Mouse (Mus musculus) ES-Bruce4 (cell line): ENCODE results near the gene Plvap. TPM values are rescaled to one million over a fixed set of nuclear protein-coding genes. Genes with fewer than 3 reads are reported as not detected.
A peak's percentile ranks its signal among the peaks of the same experiment; 100 is the strongest.

Source experiments
- H3K27ac ChIP-seq: 2 replicates; pipeline ENCODE4 v1.5.1; 2012; ENCODE audit warnings: low read length, inconsistent platforms; ENCODE audit not compliant: insufficient read depth
- H3K27me3 ChIP-seq: 2 replicates; pipeline ENCODE4 v1.6.1; 2012; ENCODE audit warnings: mild to moderate bottlenecking, low read length, inconsistent platforms; ENCODE audit not compliant: control insufficient read depth, poor library complexity, insufficient read depth, severe bottlenecking
- H3K36me3 ChIP-seq: 2 replicates; pipeline ENCODE4 v1.6.1; 2012; ENCODE audit warnings: inconsistent platforms, mild to moderate bottlenecking, low read length, moderate library complexity; ENCODE audit not compliant: control insufficient read depth, poor library complexity, insufficient read depth, severe bottlenecking
- H3K4me1 ChIP-seq: one replicate; pipeline ENCODE4 v1.8.1; 2011; ENCODE audit warnings: low read length; ENCODE audit not compliant: control insufficient read depth, insufficient read depth
- H3K4me3 ChIP-seq: 2 replicates; pipeline ENCODE4 v1.5.1; 2011; ENCODE audit warnings: low read depth, mild to moderate bottlenecking, low read length
- H3K9ac ChIP-seq: 2 replicates; pipeline ENCODE4 v1.6.1; 2012; ENCODE audit warnings: low read depth, mild to moderate bottlenecking, inconsistent platforms; ENCODE audit not compliant: poor library complexity, severe bottlenecking
- H3K9me3 ChIP-seq: replicated peaks from 2 replicates; pipeline ENCODE4 v1.6.1; 2012; ENCODE audit warnings: mild to moderate bottlenecking, low read length, inconsistent platforms; ENCODE audit not compliant: control insufficient read depth, poor library complexity, insufficient read depth, severe bottlenecking
- CTCF ChIP-seq: IDR thresholded peaks from one replicate; pipeline ENCODE4 v1.8.1; 2011; ENCODE audit warnings: low read depth, low read length
- EP300 ChIP-seq: IDR thresholded peaks from 2 replicates; pipeline ENCODE4 v1.6.1; 2011; ENCODE audit warnings: low read depth, low read length; ENCODE audit not compliant: insufficient read depth
- POLR2A ChIP-seq: IDR thresholded peaks from one replicate; pipeline ENCODE4 v1.8.1; 2011; ENCODE audit warnings: low read length; ENCODE audit not compliant: insufficient read depth
- polyA plus RNA-seq: library from polyadenylated mRNA; stranded (reverse); fragments of >200 nt; gene quantifications from 2 replicates; pipeline ENCODE4 v1.2.4, GENCODE M21; 2011; ENCODE audit warnings: low read depth; ENCODE audit not compliant: missing spikeins, insufficient read depth, insufficient read length

Plvap gene
- polyA plus RNA-seq, 1 experiment, result 4.4 TPM

DNA sequence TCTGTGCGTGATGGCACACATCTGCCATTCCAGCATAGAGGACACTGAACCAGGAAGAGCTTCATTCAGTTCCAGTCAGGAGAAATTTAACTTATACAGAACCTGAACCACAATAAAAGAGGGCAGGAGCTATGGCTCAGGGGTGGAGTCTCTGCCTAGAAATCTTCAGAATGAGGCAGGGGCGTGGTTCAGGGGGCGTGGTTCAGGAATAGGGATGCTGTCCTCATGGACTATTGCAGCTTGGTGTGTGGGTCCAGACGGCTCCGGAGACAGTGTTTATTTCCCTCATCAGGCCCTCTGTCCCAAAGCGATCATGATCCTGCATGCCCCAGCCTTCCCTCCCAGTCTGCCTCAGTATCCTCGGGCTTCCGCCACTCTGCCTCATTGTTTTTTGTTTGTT is 56.9 kb downstream of the Plvap start:
- no peak overlapping the region for H3K4me3 ChIP-seq
- no peak overlapping the region for H3K27ac ChIP-seq
- H3K9me3 ChIP-seq, result peaks cover 4% of the 10 kb centered on the region; the same call in 1 of the 2 replicates
- H3K9ac ChIP-seq, result no peak overlapping the region
- peaks cover 8% of the 10 kb centered on the region for H3K4me1 ChIP-seq
- no peaks in the 10 kb centered on the region for H3K27me3 ChIP-seq
- TF ChIP-seq EP300, result no peak
- no peak for TF ChIP-seq POLR2A
- no peak for TF ChIP-seq CTCF
- H3K36me3 ChIP-seq, result no peaks in the 10 kb centered on the region

- H3K27ac ChIP-seq, result no peak overlapping the region
- peaks cover 5% of the 10 kb centered on the region for H3K4me1 ChIP-seq
- H3K27me3 ChIP-seq, result no peaks in the 10 kb centered on the region
- H3K4me3 ChIP-seq, result no peak overlapping the region
- H3K9ac ChIP-seq, result no peak overlapping the region
- no peaks in the 10 kb centered on the region for H3K36me3 ChIP-seq
- H3K9me3 ChIP-seq, result peaks cover 22% of the 10 kb centered on the region
- TF ChIP-seq EP300 (no peak), CTCF (no peak), POLR2A (no peak)
These were observed 58.9 kb downstream of the Plvap start for GRCm38 (mm10) chr8:71452669-71453068.

DNA sequence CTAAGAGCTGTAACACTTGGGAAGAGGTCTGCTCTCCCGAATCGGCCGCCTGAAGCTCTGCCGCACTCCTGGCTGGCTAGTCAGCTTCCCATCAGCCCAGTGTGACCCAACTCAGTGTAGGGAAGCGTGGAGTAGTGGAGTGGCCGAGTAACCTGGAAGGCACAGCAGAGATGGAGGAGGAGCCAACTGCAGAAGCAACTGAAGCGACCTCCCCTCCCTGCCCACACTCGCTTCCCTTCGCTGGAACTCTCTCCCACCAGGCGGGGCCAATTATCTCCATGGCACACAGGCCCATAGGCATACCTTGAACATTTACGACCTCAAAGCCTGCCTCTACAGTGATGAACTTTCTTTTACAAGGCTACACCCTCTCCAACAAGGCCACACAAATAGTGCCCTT is 59.8 kb downstream of the Plvap start:
- no peak overlapping the region for H3K27ac ChIP-seq
- H3K4me1 ChIP-seq, result peaks cover 3% of the 10 kb centered on the region
- TF ChIP-seq EP300 (no peak), POLR2A (no peak), CTCF (no peak)
- H3K9me3 ChIP-seq, result peaks cover 27% of the 10 kb centered on the region
- H3K36me3 ChIP-seq, result no peaks in the 10 kb centered on the region
- no peak overlapping the region for H3K9ac ChIP-seq
- H3K27me3 ChIP-seq, result no peaks in the 10 kb centered on the region
- peak overlapping the region; percentile 5 for H3K4me3 ChIP-seq

- no peak for TF ChIP-seq CTCF
- TF ChIP-seq POLR2A, result no peak
- TF ChIP-seq EP300, result peak; percentile 86
- peaks cover 3% of the 10 kb centered on the region for H3K4me1 ChIP-seq
- no peak overlapping the region for H3K27ac ChIP-seq
- no peaks in the 10 kb centered on the region for H3K27me3 ChIP-seq
- peaks cover 32% of the 10 kb centered on the region for H3K9me3 ChIP-seq
- H3K9ac ChIP-seq, result no peak overlapping the region
- H3K4me3 ChIP-seq, result peak overlapping the region; percentile 18; the same call in 1 of the 2 replicates
- no peaks in the 10 kb centered on the region for H3K36me3 ChIP-seq
These were observed 60.2 kb downstream of the Plvap start for GRCm38 (mm10) chr8:71451337-71451736.

Other genes with a start within 250 kb of the Plvap start
- gene Myo9b, start 239.0 kb downstream of the Plvap start, polyA plus RNA-seq, result 37.3 and 39.0 TPM in 2 replicates
- 30.7 and 34.3 TPM in 2 replicates for gene Haus8, start 238.8 kb downstream of the Plvap start, polyA plus RNA-seq
- gene Use1, start 144.9 kb downstream of the Plvap start, polyA plus RNA-seq, result 63.2 and 68.7 TPM in 2 replicates
- gene Ocel1, start 140.5 kb downstream of the Plvap start, polyA plus RNA-seq, result 1.9 and 3.2 TPM in 2 replicates
- gene Nr2f6, start 129.8 kb downstream of the Plvap start, polyA plus RNA-seq, result 23.0 and 23.9 TPM in 2 replicates
- gene Ushbp1, start 116.0 kb downstream of the Plvap start, polyA plus RNA-seq, result not detected in 2 replicates
- 82.0 and 102 TPM in 2 replicates for gene Babam1, start 114.9 kb downstream of the Plvap start, polyA plus RNA-seq
- 10.9 and 11.2 TPM in 2 replicates for gene Ankle1, start 105.7 kb downstream of the Plvap start, polyA plus RNA-seq
- 10.1 and 13.7 TPM in 2 replicates for gene Abhd8, start 48.1 kb downstream of the Plvap start, polyA plus RNA-seq
- 68.1 and 77.0 TPM in 2 replicates for gene Mrpl34, start 46.8 kb downstream of the Plvap start, polyA plus RNA-seq
- gene Dda1, start 42.6 kb downstream of the Plvap start, polyA plus RNA-seq, result 37.5 and 38.2 TPM in 2 replicates
- 7.0 and 7.1 TPM in 2 replicates for gene Ano8, start 25.8 kb downstream of the Plvap start, polyA plus RNA-seq
- gene Gtpbp3, start 23.6 kb downstream of the Plvap start, polyA plus RNA-seq, result 14.8 and 16.3 TPM in 2 replicates
- 4.3 and 4.9 TPM in 2 replicates for gene Ccdc194, start 14.0 kb upstream of the Plvap start, polyA plus RNA-seq
- 207 and 235 TPM in 2 replicates for gene Bst2, start 25.7 kb upstream of the Plvap start, polyA plus RNA-seq
- gene Mvb12a, start 31.2 kb upstream of the Plvap start, polyA plus RNA-seq, result 72.6 and 74.1 TPM in 2 replicates
- 2.2 and 2.4 TPM in 2 replicates for gene Tmem221, start 47.1 kb upstream of the Plvap start, polyA plus RNA-seq
- gene Nxnl1, start 54.8 kb upstream of the Plvap start, polyA plus RNA-seq, result not detected in 2 replicates
- gene Slc27a1, start 57.1 kb upstream of the Plvap start, polyA plus RNA-seq, result 21.8 and 27.3 TPM in 2 replicates
- 57.2 and 65.6 TPM in 2 replicates for gene Pgls, start 80.4 kb upstream of the Plvap start, polyA plus RNA-seq
- gene Fam129c, start 85.9 kb upstream of the Plvap start, polyA plus RNA-seq, result 6.4 and 9.0 TPM in 2 replicates
- gene Colgalt1, start 99.2 kb upstream of the Plvap start, polyA plus RNA-seq, result 83.2 and 85.2 TPM in 2 replicates
- gene Unc13a, start 160.0 kb upstream of the Plvap start, polyA plus RNA-seq, result 3.8 and 6.3 TPM in 2 replicates
- 8.0 and 9.7 TPM in 2 replicates for gene Jak3, start 164.5 kb upstream of the Plvap start, polyA plus RNA-seq
- gene Insl3, start 177.5 kb upstream of the Plvap start, polyA plus RNA-seq, result 1.3 and 3.7 TPM in 2 replicates
- 1.8 and 2.0 TPM in 2 replicates for gene B3gnt3, start 190.0 kb upstream of the Plvap start, polyA plus RNA-seq
- gene Fcho1, start 214.0 kb upstream of the Plvap start, polyA plus RNA-seq, result 8.7 and 8.8 TPM in 2 replicates